Mouse (Mus musculus) hindbrain, embryonic 14.5 days (tissue): Measurements from ENCODE around the gene Atp1a2. TPM values are rescaled to one million over a fixed set of nuclear protein-coding genes. Genes with fewer than 3 reads are reported as not detected.

Experiments used
- ATAC-seq: fragments of 200-750 bp; cut with Nextera tagmentation; 2 replicates; pipeline ENCODE4 v1.8.0; 2017; ENCODE audit warnings: moderate number of reproducible peaks, mild to moderate bottlenecking, moderate TSS enrichment, moderate library complexity; ENCODE audit not compliant: low FRiP score
- DNase-seq: peaks from one replicate; pipeline ENCODE4 v3.0.0-alpha.2; 2015; ENCODE audit warnings: low spot score
- H3K27ac ChIP-seq: fragments of 300-500 bp; sonication (generic); 2 replicates; pipeline ENCODE4 v1.5.1; 2014; ENCODE audit warnings: mild to moderate bottlenecking, moderate library complexity
- H3K27me3 ChIP-seq: fragments of 300-500 bp; sonication (generic); 2 replicates; pipeline ENCODE4 v1.6.1; 2014; ENCODE audit warnings: mild to moderate bottlenecking, low read length, mixed read lengths; ENCODE audit not compliant: control insufficient read depth, insufficient read depth
- H3K36me3 ChIP-seq: fragments of 300-500 bp; sonication (generic); replicated peaks from 2 replicates; pipeline ENCODE4 v1.6.1; 2014; ENCODE audit not compliant: control insufficient read depth, insufficient read depth
- H3K4me1 ChIP-seq: fragments of 300-500 bp; sonication (generic); replicated peaks from 2 replicates; pipeline ENCODE4 v1.6.1; 2014; ENCODE audit warnings: antibody characterized with exemption, low read length, mixed read lengths; ENCODE audit not compliant: control insufficient read depth, insufficient read depth
- H3K4me2 ChIP-seq: fragments of 300-500 bp; sonication (generic); replicated peaks from 2 replicates; pipeline ENCODE4 v1.6.1; 2014; ENCODE audit warnings: mild to moderate bottlenecking, moderate library complexity
- H3K4me3 ChIP-seq: fragments of 300-500 bp; sonication (generic); replicated peaks from 2 replicates; pipeline ENCODE4 v1.5.1; 2014; ENCODE audit warnings: mild to moderate bottlenecking, low read length
- H3K9ac ChIP-seq: fragments of 300-500 bp; sonication (generic); 2 replicates; pipeline ENCODE4 v1.6.1; 2014
- H3K9me3 ChIP-seq: fragments of 300-500 bp; sonication (generic); 2 replicates; pipeline ENCODE4 v1.6.1; 2016; ENCODE audit warnings: low read length; ENCODE audit not compliant: control insufficient read depth
- WGBS: fragments of 180-500 bp; shearing (Covaris S2); extraction: QIAGEN DNeasy Blood & Tissue Kit; methylation state at CpG from one replicate; pipeline ENCODE4 v1.1.7; 2014; 5-methylcytosine and 5-hydroxymethylcytosine counted together
- polyA plus RNA-seq: library from polyadenylated mRNA; unstranded; fragments of >200 nt; fragmentation: Nextera tagmentation; extraction: Ambion mirVana; gene quantifications from 2 replicates; pipeline ENCODE4 v1.2.1, GENCODE M21; 2014

The Atp1a2 gene
- polyA plus RNA-seq, 1 experiment from 2014 or later: 29.5 TPM

DNA sequence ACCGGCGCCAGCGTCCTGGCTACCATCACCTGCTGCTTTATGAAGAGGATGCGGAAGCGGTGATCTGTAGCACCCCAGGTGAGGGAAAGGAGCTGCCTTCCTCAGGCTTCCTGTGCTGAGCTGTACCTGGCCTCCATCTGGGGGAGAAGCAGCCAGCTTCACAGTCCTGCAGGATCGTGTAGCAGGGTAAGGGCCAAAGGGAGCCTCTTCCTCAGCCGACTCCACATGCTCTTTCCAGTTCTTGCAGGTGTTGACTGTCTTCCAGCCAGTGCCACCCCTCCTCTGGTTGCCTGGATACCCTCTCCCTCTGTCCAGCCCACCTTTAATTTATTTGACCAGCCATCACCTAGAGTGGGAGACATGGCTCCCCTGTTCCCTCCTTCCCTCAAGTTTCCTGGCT, 21.5 kb upstream of the Atp1a2 start:
- no peak for ATAC-seq
- Histone ChIP-seq H3K4me2 (no peak overlapping the region), H3K4me1 (peaks cover 20% of the 10 kb centered on the region; the same call in 1 of the 2 replicates), H3K27me3 (no peaks in the 10 kb centered on the region), H3K27ac (peak overlapping the region; percentile 38; the same call in 1 of the 2 replicates), H3K4me3 (no peak overlapping the region), H3K9me3 (no peaks in the 10 kb centered on the region), H3K36me3 (0 out of 2 replicates have a peak, but pooled peaks cover 8% of the 10 kb centered on the region), H3K9ac (no peak overlapping the region)
- DNase-seq: no peak
- 67% methylated on average over 7 of the region's 7 CpGs for WGBS

DNA sequence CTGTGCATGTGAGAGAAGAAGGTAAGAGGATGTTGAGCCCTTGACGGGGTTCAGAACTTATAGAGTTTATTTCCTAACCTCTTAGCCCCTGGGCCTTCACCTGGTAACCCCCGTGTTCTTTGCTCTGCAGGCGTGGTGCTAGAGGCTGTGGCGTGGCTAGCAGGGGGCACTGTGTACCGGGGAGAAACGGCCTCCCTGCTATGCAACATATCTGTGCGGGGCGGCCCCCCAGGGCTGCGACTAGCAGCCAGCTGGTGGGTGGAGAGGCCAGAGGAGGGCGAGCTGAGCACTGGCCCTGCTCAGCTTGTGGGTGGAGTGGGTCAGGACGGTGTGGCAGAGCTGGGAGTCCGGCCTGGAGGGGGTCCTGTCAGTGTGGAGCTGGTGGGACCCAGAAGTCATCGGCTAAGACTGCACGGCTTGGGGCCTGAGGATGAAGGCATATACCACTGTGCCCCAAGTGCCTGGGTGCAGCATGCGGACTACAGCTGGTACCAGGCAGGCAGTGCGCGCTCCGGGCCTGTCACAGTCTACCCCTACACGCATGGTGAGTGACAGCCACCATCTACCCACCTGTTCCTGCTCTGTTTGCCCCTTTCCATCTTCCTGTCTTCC, 20.7 kb upstream of the Atp1a2 start:
- Histone ChIP-seq H3K27me3 (no peaks in the 10 kb centered on the region), H3K4me2 (no peak overlapping the region), H3K9ac (no peak overlapping the region), H3K27ac (0 out of 2 replicates have a peak overlapping the region, but pooled peaks have one; percentile 32), H3K36me3 (0 out of 2 replicates have a peak, but pooled peaks cover 8% of the 10 kb centered on the region), H3K4me1 (peaks cover 26% of the 10 kb centered on the region; the same call in 1 of the 2 replicates), H3K4me3 (no peak overlapping the region), H3K9me3 (no peaks in the 10 kb centered on the region)
- DNase-seq (no peak), ATAC-seq (no peak)
- WGBS: 65% methylated on average over 19 of the region's 19 CpGs

DNA sequence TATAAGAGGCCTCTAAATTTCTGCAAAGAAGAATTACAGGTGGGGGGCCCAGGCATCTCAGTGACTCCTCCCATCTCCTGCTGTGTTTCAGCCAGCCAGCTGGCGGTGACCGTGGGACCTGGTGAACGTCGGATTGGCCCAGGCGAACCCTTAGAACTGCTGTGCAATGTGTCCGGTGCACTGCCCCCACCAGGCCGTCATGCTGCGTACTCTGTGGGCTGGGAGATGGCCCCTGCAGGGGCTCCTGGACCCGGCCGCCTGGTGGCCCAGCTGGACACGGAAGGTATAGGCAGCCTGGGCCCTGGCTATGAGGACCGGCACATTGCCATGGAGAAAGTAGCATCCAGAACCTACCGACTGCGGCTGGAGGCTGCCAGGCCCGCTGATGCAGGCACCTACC, 20.1 kb upstream of the Atp1a2 start:
- 51% methylated on average over 15 of the region's 15 CpGs for WGBS
- Histone ChIP-seq H3K27ac (no peak overlapping the region), H3K9ac (no peak overlapping the region), H3K36me3 (0 out of 2 replicates have a peak, but pooled peaks cover 8% of the 10 kb centered on the region), H3K4me3 (no peak overlapping the region), H3K27me3 (no peaks in the 10 kb centered on the region), H3K4me2 (no peak overlapping the region), H3K9me3 (no peaks in the 10 kb centered on the region), H3K4me1 (peaks cover 31% of the 10 kb centered on the region; the same call in 1 of the 2 replicates)
- DNase-seq (no peak), ATAC-seq (no peak)

DNA sequence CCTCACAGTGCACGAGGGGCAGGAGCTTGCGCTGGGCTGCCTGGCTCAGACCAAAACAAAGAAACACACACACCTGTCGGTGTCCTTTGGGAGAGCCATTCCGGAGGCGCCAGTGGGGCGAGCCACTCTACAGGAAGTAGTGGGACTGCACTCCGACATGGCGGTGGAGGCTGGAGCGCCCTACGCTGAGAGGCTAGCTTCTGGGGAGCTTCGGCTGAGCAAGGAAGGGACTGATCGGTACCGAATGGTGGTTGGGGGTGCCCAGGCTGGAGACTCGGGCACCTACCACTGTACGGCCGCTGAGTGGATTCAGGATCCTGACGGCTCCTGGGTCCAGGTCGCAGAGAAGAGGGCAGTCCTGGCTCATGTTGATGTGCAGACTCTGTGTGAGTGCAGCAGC, 19.6 kb upstream of the Atp1a2 start:
- H3K4me3 ChIP-seq: no peak overlapping the region
- no peak overlapping the region for H3K9ac ChIP-seq
- no peaks in the 10 kb centered on the region for H3K9me3 ChIP-seq
- 59% methylated on average over 18 of the region's 18 CpGs for WGBS
- H3K27me3 ChIP-seq: no peaks in the 10 kb centered on the region
- no peak overlapping the region for H3K4me2 ChIP-seq
- no peak overlapping the region for H3K27ac ChIP-seq
- ATAC-seq: no peak
- H3K36me3 ChIP-seq: 0 out of 2 replicates have a peak, but pooled peaks cover 8% of the 10 kb centered on the region
- peaks cover 36% of the 10 kb centered on the region; the same call in 1 of the 2 replicates for H3K4me1 ChIP-seq
- DNase-seq: no peak

DNA sequence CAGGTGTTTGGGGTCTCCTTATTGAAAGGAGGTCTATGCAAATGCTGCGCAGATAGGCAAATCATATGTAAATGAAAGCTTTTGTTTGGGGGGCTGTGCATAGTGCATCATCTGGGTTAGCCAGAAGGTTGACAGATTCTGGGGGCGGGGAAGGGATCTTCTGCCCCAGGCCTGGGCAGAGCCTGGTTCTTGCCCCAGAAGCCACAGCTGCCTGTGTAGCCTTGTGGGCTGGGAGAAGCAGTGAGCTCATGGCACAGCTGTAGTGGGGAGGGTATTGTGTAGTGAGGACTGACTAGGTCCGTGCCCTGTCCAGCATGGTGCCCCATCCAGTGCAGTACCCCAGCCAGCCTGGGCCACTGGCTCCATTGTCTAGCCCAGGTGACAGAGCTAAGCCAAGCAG, 17.0 kb upstream of the Atp1a2 start:
- H3K9me3 ChIP-seq: no peaks in the 10 kb centered on the region
- peaks cover 49% of the 10 kb centered on the region; the same call in 1 of the 2 replicates for H3K4me1 ChIP-seq
- DNase-seq (no peak), ATAC-seq (no peak)
- H3K4me3 ChIP-seq: no peak overlapping the region
- H3K27me3 ChIP-seq: no peaks in the 10 kb centered on the region
- no peak overlapping the region for H3K9ac ChIP-seq
- H3K36me3 ChIP-seq: 0 out of 2 replicates have a peak, but pooled peaks cover 8% of the 10 kb centered on the region
- WGBS: 35% methylated on average over 3 of the region's 3 CpGs
- peak overlapping the region; percentile 62; the same call in 1 of the 2 replicates for H3K27ac ChIP-seq
- H3K4me2 ChIP-seq: peak overlapping the region; percentile 89; the same call in 1 of the 2 replicates

DNA sequence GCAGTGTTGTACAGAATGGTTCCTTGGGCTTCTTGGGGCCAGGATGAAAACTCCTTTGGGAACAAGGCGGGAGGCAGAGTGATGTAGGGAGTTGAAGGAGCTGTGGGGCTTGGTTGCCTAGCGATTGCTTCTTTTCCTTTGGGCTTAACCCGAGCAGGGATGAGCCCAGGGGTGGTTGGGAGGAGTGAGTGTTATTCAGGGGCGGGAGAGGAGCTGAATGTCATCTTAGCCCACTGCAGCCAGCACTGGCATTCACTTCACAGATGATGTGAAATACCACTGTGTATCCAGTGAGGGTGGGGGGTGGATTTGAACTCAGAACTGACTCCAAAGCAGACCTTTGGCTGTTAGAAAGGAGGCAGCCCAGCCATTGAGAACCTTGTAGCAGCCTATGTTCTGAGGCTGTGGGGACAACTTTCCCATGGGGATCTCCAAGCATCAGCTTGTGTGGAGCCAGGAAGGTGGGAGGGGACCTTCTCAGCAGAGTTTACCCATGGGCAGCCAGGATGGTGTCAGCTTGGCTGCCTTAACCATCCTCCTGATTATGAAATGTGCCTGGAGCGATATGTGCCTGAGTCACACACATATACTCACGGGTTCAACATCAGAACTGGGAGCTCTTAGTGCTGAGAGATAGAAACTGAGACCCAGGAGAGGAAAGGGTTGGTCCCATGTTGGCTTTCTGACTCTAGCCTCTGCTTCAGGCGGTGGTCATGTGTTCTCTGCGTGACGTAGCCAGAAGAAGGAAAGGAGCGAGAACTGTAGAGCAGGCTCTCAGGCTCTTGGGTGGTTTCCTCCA, 15.9 kb upstream of the Atp1a2 start:
- Histone ChIP-seq H3K9me3 (no peaks in the 10 kb centered on the region), H3K27me3 (no peaks in the 10 kb centered on the region), H3K4me2 (peak overlapping the region; percentile 89), H3K27ac (peak overlapping the region; percentile 49; the same call in 1 of the 2 replicates), H3K9ac (no peak overlapping the region), H3K4me1 (peaks cover 52% of the 10 kb centered on the region; the same call in 1 of the 2 replicates), H3K4me3 (peak overlapping the region; percentile 51), H3K36me3 (0 out of 2 replicates have a peak, but pooled peaks cover 8% of the 10 kb centered on the region)
- DNase-seq (no peak), ATAC-seq (no peak)
- 55% methylated on average over 10 of the region's 10 CpGs for WGBS

- H3K4me1 ChIP-seq: peaks cover 50% of the 10 kb centered on the region; the same call in 1 of the 2 replicates
- 7% methylated on average over 16 of the region's 16 CpGs for WGBS
- 0 out of 2 replicates have a peak, but pooled peaks cover 3% of the 10 kb centered on the region for H3K36me3 ChIP-seq
- DNase-seq (no peak), ATAC-seq (no peak)
- peak overlapping the region; percentile 89 for H3K4me2 ChIP-seq
- peak overlapping the region; percentile 62 for H3K9ac ChIP-seq
- H3K4me3 ChIP-seq: peak overlapping the region; percentile 51
- H3K9me3 ChIP-seq: no peaks in the 10 kb centered on the region
- H3K27ac ChIP-seq: peak overlapping the region; percentile 16; the same call in 1 of the 2 replicates
- no peaks in the 10 kb centered on the region for H3K27me3 ChIP-seq
These were observed 15.1 kb upstream of the Atp1a2 start for GRCm38 (mm10) chr1:172312768-172313561.

DNA sequence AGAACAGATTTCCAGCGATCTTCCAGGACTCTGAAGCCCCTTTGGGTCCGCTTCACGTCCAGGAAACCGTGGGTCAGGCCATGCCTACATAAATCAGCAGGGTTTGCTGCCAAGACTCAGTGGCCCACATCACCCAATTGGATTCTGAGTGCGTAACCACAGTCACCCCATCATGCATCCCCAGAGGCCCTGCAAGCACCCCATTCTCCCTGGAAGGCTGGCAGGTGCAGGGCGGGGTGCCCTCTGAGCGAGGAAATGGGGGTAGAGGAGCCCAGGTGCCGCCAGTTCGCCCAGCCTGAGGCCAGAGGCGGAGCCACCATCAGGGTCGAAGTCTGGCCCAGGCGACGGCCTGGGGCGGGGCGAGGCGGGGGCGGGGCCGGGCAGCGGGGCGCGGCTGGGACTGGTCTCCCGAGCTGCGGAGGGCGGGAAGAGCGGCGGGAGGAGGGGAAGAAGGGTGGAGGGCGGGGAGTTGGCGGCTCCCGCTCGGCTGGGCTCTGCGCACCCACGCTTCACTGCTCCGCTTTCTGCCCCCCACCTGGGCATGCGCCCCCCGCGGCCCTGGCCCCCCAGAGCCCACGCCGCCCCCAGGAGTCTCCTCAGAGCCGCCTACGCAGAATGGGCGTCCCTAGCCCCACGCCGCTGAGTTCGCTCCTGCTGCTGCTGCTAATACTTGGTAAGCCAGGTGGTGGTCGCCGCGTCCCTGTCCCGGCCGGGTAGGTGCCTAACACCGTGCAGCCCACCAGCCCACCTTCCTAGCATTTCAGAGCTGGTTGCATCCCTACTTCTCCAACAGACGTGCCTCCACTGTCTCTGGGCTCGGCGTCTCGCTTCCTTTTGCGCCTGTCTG, 14.3 kb upstream of the Atp1a2 start:
- Histone ChIP-seq H3K9ac (peak overlapping the region; percentile 62), H3K4me1 (peaks cover 50% of the 10 kb centered on the region; the same call in 1 of the 2 replicates), H3K4me2 (peak overlapping the region; percentile 89), H3K4me3 (peak overlapping the region; percentile 51), H3K27me3 (no peaks in the 10 kb centered on the region), H3K36me3 (0 out of 2 replicates have a peak, but pooled peaks cover 3% of the 10 kb centered on the region), H3K9me3 (no peaks in the 10 kb centered on the region), H3K27ac (peak overlapping the region; percentile 88)
- peak; percentile 74 for ATAC-seq
- peak; percentile 67 for DNase-seq
- under 1% methylated on average over 52 of the region's 55 CpGs for WGBS
